Mouse (Mus musculus) left cerebral cortex, postnatal 36 days (tissue): ENCODE results near the gene Tmem213. TPM values are rescaled to one million over a fixed set of nuclear protein-coding genes. Genes with fewer than 3 reads are reported as not detected.

Source experiments
- DNase-seq, 2 experiments: peaks; one replicate each; pipeline ENCODE4 v3.0.0; 2021 to 2022; ENCODE audit warnings: low spot score in 2 of 2, mixed read lengths in 1 of 2
- intact Hi-C: fragments of 180-260 bp; cut with DNase I; formaldehyde crosslinking; loops from one replicate; pipeline ENCODE4 v1.15.1; 2025
- total RNA-seq, 2 experiments: library from RNA; stranded (reverse); gene quantifications; 2 replicates each; pipeline ENCODE4 v1.2.3; 2021

The Tmem213 gene
- total RNA-seq, 2 experiments from 2014 or later = not detected

DNA sequence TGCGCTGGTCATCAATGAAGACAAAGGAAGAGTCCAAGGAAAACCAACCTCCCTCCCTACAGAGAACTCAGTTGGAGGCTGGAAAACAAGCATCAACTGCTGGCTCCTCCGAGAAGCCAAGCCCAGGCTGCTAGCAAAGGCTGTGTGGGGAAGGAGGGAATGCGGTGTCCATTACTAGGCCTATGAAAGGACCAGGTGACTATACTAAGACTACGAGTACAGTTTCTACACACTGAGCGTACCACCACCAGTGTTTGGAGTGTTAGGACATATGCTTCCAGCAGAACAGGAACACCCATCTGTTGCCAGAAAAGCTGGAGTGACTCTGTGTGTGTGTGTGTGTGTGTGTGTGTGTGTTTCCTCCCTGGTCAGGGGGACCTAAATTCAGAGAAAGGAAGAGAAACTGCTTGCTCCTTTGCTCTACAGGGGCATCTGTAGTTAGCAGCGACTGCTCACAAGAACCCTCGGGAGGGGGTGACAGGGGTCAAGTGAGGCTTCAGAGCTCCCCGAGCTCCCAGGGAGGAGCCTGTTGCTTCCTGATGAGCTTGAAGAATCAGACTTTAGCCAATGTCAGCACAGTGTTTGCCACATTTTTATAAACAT is 36.5 kb downstream of the Tmem213 start:
- intact Hi-C loops = no loop called here
- DNase-seq = peak in 1 of 2 experiments; percentile 20

DNA sequence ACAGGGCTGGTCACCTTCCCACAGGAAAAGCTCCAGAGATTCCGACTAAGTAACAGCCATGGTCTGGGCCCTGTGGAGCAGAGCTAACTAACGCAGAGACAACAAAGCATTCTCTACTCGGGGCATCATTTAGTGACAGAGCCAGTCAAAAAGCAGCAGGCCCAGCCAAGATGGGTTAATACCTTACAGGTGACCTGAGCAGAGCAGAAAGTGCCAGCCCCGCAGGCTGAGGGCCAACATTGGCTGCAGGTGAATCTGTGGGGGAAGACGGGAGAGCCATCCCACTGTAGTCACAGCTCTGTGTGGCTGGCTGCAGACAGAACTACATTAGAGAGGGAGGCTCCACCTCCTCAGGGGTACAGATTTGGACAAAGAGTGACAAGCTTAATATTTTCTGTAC is 38.2 kb downstream of the Tmem213 start:
- intact Hi-C loops = no loop called here
- no peak for DNase-seq

DNA sequence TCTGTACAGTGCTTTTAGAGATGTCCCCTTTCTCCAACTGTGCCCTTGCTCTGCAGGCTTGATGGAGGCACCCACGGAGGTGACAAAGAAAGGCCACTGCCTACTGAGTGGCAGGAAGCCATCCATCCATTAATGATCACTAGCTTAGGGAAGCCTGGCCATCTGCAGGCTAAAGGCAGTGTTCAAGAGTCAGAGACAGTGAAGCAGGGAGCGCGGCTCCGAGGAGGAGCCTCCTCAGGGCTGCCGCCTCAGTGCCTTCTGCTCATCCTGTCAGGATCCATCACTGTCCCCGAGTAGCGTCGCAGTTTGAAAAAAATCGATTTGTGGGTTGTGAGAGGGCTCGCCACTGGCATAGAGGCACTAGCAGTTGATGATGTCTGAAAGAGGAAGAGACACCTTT is 39.6 kb downstream of the Tmem213 start:
- intact Hi-C loops = no loop called here
- no peak for DNase-seq

DNA sequence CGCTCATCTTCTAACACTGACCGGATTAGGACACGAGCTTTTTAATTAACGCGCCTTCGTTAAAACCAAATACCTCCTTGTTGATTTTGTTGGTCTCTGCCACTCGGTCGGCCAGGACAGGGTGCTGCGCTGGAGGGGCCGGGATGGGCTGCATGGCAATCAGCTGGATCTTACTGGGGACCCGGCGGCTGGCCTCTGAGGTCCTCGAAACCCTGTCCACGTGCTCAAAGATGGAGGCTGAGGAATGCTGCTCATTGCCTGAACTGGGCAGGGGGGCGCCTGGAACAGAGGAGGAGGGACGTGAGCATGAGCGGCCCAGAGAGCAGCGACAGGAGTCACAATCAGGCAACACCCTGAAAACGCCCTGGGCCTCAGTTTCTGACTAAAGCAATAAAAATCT is 40.4 kb downstream of the Tmem213 start:
- intact Hi-C loops = no loop called here
- no peak for DNase-seq

DNA sequence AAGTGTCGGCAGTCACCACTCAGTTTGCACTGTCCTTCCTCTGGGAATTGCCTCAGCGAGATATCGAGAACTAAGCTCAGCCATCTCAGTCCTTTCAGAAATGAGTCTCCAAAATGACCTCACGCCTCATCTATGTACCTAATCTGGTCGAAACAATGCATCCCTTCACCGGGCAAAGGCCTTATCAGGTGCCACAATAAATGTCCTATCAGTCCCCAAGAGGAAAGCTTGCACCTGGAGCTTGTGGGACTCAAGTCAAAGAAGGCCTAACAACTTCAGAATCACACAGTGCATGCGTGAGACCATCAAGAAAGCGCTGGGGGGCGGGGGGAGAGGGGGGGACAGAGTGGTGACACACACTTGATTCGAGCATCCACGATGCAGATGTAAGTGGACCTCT is 43.2 kb downstream of the Tmem213 start:
- DNase-seq = no peak
- intact Hi-C loops = no loop called here

GRCm38 (mm10) chr6:38156204-38156603 is 47.1 kb downstream of the Tmem213 start:
- intact Hi-C loops = no loop called here
- DNase-seq = no peak

GRCm38 (mm10) chr6:38157925-38158324 is 48.9 kb downstream of the Tmem213 start:
- intact Hi-C loops = no loop called here

DNA sequence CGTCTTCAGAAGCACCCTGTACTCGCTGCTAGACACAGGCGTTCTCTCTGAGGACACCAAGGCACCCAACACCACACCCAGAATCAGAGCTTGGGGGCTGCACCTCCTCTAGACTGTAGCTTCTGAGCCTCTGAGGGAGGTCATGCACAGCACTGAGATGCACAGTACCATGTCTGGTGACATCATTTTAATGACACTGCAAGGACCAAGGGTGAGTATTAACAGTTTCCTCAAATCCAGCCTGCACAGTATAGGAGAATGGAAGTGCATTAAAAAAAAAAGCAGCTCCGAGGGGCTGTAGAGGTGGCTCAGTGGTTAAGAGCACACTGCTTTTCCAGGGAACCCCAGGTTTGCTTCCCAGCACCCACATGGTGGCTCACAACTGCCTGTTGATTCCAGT is 50.5 kb downstream of the Tmem213 start:
- DNase-seq = no peak
- intact Hi-C loops = no loop called here

More at GRCm38 (mm10) chr6:38157925-38158324, 48.9 kb downstream of the Tmem213 start:
- no peak for DNase-seq

GRCm38 (mm10) chr6:38160102-38160501 is 51.0 kb downstream of the Tmem213 start:
- intact Hi-C loops = loop anchor here (1.0 to 10.0 kb wide), 2 partner anchors 95 to 169 kb away; partner anchors contain the start of gene D630045J12Rik
- DNase-seq = peak; percentile 53 to 74

DNA sequence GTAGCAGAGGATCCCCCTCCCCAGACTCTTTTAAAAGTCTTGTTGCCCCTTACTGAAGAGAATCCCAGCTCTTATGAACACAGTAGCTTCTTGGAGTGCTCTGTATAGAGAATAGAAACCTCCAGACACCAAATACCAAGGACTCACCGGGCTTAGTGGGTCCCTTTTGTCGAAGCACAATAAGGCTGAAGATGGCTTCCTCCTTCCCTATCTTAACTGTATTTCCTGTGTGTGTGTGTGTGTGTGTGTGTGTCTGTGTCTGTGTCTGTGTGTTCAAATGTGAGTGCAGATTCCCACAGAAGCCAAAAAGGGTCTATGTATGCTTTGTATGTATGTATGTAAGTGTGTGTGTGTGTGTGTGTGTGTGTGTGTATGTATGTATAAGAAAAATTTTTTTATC is 51.5 kb downstream of the Tmem213 start:
- intact Hi-C loops = loop anchor here (1.0 to 10.0 kb wide), 2 partner anchors 94 to 169 kb away; partner anchors contain the start of gene D630045J12Rik
- DNase-seq = no peak

DNA sequence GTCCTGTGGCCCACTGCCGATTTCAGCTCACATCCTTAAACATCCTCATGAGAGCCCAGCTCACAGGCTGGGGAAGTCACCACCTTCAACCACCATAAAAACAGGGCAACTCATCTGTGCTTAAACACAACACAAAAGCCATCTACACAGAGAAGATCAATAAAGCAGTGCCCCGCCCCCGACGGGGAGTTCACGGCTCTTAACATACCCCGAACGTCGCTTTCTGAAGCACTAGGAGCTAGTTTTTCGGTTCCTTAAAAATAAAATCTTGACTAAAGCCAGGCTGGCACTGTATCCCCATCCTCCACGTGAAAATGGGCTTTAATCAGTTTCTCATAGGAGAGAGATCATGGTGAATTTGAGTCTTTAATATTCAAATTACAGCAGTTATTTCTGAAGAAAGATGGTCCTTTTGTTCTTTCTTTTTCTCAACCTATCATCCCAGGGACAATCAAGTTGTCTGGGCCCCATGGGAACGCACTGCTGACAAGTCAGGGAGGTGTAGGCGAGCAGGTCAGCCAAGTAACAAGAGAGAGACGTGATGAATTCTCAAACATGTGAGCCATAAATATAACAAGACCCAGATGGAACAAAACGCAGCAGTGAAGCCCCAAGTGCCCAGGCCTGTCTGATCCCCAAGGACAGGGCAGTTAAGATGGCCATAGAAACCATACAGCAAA is 53.9 kb downstream of the Tmem213 start:
- no peak for DNase-seq
- intact Hi-C loops = loop anchor here (10.0 kb wide), 1 partner anchor 92 kb away; the partner anchor contains the start of gene D630045J12Rik

DNA sequence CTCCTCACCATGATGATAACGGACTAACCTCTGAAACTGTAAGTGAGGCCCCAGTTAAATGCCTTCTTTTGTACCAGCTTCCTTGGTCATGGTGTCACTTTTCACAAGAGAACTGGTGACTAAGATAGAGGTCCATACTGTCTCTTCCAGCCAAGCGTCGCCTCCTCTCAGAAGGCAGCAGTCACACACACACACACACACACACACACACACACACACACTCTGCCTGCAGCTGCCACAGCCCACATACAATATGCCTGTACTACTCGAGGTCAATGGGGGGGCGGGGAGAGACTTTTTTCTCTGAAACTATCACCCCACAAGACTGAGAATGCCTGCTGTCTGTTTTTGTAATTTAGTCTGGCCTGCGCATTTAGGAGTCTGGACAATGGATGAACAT is 55.6 kb downstream of the Tmem213 start:
- DNase-seq = peak in 1 of 2 experiments; percentile 22
- intact Hi-C loops = loop anchor here (10.0 kb wide), 1 partner anchor 90 kb away; the partner anchor contains the start of gene D630045J12Rik

DNA sequence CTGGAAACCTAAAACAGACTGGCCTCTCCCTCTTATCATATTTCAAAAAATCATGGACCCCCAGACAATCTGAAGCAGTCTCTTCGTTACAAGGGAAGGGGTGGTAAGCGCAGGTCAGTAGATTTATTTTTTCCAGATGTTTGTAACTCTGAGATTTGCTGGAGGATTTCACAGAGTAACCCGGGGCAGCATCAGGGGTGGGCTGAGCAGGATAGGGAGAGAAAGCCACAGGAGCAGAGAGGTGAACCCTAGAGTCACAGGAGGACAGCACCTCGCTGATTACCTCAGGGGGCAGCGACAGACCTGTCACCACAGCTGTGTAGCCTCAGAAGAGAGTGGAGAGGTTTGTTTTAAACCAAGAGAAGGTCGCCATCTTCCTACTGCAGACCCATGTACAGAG is 56.3 kb downstream of the Tmem213 start:
- no peak for DNase-seq
- intact Hi-C loops = loop anchor here (10.0 kb wide), 1 partner anchor 89 kb away; the partner anchor contains the start of gene D630045J12Rik

Other genes with a start within 250 kb of the Tmem213 start
- gene Trim24, start 238.4 kb upstream of the Tmem213 start, total RNA-seq = 10 to 100 TPM; 29.1 to 33.4 TPM
- not detected for gene Svopl, start 62.3 kb upstream of the Tmem213 start, total RNA-seq
- gene Atp6v0a4, start 15.3 kb downstream of the Tmem213 start, total RNA-seq = 1 to 10 TPM in 1 of 2 experiments, under 1 TPM in 1; 0.84 to 2.1 TPM
- gene D630045J12Rik, start 144.8 kb downstream of the Tmem213 start, total RNA-seq = 10 to 100 TPM; 34.7 to 48.6 TPM
- gene Zc3hav1l, start 190.0 kb downstream of the Tmem213 start, total RNA-seq = 1 to 10 TPM; 3.2 to 3.9 TPM
- 1 to 10 TPM; 2.1 to 3.3 TPM for gene Zc3hav1, start 245.3 kb downstream of the Tmem213 start, total RNA-seq